Mouse (Mus musculus) WW6 (cell line): ENCODE data around the gene Pkig.

Source experiments
- DNase-seq: peaks from one replicate; pipeline ENCODE4 v3.0.0-alpha.2; 2013; ENCODE audit warnings: low read depth, low spot score

Gene Pkig

DNA sequence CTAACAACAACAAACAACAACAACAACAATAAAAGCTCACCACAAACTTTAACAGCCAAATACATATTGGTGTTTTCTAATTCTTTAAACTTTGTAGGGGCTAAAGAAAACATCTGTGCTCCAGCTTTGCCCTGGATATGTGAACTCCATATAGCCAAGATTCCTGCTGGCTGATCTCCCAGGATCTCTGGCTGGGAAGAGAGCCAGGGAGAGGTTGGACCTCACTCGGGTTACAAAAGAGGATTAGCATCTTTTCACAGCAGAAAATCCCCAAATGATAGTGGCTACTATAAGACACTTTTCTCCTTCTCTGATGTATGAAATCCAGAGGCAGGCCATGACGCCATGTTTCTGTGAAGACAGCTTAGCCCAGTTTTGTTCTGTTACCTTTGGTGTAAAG is 98.5 kb downstream of the Pkig start:
- no peak for DNase-seq

DNA sequence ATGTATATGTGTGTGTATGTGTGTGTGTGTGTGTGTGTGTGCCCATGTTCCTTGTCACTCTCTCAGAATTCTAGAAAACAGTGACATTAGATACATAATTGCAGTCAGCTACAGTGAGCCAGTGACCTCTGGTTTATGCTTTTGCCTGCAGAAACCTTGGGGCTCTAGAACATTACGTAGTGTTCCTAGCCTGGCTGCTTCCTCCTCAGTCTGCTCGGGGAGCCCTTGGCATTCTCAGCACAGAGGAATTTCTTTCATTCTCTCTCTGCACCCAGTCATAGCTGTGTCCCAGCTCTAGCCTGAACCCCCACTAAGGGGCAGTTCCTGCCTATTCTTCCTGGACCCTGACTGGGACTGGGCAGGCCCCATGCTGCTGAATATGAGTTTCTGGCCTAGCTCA is 100.0 kb downstream of the Pkig start:
- no peak for DNase-seq

DNA sequence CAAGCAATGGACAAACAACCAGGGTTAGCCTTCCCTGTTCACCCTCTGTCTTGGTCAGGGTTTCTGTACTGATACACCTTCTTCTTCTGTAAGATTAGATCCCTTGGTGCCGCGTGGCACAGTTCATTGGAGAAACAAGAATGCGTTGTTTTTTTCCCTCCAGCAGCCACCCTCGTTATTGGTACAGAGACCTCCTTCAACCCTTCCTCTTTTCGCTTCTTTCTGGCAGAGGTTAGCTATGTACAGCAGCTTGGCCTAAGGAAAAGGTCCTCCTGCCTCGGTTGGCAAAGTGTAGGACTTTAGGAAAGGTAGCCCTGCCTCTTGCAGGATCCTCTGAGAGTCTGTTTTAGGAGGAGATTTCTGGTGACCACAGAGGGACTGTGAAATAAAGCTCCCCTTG is 102.4 kb downstream of the Pkig start:
- no peak for DNase-seq

DNA sequence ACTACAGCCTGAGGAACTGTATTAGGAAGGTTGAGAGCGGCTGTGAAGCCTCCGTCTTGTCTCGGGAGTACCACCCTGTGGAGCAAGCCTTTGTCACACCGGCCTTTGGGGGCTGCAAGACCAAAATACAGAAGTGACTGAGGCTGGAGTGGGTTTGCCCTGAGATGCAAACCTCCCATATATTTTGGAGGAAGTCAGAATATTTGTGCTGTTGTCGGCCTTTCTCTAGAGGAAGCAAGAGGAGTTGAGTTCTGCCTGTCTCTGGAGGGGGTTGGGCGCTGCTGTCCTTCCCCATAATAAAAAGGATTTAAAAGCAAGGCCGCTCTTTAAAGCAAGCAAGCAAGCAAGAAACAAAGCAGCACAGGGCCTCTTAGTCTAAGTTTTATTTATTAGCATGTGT is 103.2 kb downstream of the Pkig start:
- no peak for DNase-seq

DNA sequence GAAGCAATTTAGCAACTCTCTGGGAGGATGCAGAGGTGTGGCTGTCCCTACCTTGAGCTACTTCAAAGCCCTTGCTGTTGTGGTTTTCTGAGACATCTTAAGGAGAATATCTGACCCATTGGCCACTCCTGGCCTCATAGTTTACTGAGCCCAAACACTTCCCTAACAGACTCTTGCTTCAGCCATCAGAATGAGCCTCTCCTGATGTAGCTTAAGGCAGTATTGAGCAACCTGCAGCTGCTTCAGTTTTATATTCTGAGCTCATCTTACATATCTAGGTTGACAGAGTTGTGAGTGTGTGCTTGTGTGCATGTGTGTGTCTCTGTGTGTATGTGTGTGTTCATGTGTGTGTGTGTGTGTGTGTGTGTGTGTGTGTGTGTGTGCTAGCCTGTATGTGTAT is 108.1 kb downstream of the Pkig start:
- no peak for DNase-seq

DNA sequence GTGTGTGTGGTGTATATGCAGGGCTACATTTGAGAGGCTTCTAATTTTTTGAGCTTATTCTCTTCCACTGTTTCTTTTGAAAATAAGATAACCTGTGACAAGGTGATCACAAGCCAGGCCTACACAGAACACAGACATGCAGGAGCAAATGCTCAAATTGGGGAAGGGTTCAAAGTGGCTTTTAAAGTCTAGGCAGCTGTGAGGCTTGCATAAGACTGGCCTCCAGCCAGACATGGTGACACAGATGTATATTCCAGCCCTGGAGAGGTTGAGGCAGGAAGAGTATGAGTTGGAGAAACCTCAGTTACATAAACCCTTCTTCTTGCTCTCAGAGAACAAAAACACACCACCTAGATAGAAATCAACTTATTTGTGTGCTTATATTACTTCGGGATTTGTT is 108.7 kb downstream of the Pkig start:
- DNase-seq = no peak

DNA sequence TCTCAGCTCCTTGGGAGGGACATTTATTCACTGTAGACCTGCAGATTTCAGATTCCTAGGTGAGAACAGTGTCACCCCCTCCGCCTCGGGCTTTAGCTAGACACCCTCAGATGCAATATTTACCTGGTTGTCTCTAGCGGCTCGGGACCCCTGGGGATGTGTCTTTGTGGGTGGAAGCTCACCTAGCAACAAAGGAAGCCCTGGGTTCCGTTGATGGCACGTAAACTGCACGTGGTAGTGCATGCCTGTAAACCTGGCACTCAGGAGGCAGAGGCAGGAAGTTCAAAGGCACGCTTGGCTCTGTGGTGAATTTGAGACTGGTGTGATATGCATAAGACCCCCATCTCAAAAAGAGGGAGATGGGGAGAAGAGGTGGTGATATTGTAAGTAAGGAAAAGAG is 112.5 kb downstream of the Pkig start:
- DNase-seq = no peak
